Mouse (Mus musculus) T-cell, adult 2 months (primary cell): Measurements from ENCODE around the gene Zswim8.
A peak's percentile ranks its signal among the peaks of the same experiment; 100 is the strongest.

Source experiments
- DNase-seq: peaks from one replicate; pipeline ENCODE4 v3.0.0; 2022; ENCODE audit warnings: low spot score

The Zswim8 gene

GRCm38 (mm10) chr14:20733041-20733951 lies 25.9 kb downstream of the Zswim8 start:
- no peak for DNase-seq

- peak; percentile 78 for DNase-seq
Measured at GRCm38 (mm10) chr14:20733952-20734774, 26.8 kb downstream of the Zswim8 start, which contains the start of gene Ndst2. Gene Ndst2, minus strand, starts transcription at chr14:20734562.

DNA sequence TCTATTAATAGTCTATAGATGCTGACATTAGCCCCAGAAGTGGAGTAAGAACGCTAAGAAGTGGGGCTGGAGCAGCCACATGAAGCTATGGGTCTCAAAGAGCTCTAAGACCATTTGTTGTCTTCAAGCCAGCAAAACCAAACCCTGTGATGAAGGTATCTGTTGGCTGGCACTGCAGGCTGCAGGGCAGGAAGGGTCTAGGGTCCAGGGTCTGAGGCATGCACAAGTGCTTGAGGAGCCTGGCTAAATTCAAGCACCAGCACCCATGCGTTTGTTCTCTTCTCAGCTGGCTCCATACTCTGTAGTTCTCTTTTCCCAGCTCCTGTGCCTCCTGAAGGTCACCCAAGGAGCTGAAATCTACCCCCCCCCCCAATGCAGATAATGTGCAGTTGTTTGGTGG lies 27.7 kb downstream of the Zswim8 start:
- DNase-seq: no peak

- no peak for DNase-seq
Measured at GRCm38 (mm10) chr14:20735892-20736390, 28.6 kb downstream of the Zswim8 start.

DNA sequence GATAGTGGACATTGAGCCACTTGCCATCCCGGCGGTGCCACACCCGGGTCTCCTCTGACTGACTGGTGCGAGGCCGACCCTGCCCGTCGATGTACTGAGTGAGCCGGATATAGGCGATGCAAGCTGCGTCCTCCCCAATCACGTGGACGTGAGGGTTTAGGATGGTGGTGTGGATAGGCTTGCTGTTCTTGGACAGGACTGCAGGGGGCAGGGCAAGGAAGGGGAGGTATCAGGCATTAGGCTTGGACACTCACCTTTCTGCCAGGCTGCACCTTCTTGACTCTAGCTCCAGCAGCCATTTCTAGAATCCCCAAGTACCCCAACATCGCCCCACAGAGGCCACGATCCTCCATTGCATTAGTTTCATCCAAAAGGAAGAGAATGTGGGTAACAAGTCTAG lies 30.0 kb downstream of the Zswim8 start:
- DNase-seq: peak; percentile 22

DNA sequence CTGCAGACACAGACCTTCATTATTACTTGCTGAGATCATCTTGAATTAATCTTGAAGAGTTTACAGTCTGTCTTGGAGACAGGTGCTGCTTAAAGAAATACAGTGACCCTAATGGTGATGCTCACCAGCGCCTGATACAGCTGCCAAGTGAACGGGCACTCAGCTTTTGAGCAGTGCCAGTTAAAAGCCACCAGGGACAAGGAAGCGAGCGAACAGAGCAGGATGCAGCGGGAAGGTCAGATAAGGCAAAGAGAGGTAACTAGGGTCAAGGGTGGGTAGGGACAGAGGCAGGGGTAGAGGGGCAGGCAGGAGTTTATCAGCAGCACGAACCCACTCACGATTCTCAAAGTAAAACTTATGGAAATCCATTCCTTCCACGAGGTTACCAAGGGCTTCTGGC lies 31.2 kb downstream of the Zswim8 start:
- DNase-seq: no peak

GRCm38 (mm10) chr14:20741301-20741700 lies 33.9 kb downstream of the Zswim8 start:
- DNase-seq: no peak

- DNase-seq: no peak
Measured at GRCm38 (mm10) chr14:20743614-20744013, 36.3 kb downstream of the Zswim8 start.

- DNase-seq: no peak
Measured at GRCm38 (mm10) chr14:20746935-20747334, 39.6 kb downstream of the Zswim8 start.

- no peak for DNase-seq
Measured at GRCm38 (mm10) chr14:20748388-20748787, 41.0 kb downstream of the Zswim8 start.

DNA sequence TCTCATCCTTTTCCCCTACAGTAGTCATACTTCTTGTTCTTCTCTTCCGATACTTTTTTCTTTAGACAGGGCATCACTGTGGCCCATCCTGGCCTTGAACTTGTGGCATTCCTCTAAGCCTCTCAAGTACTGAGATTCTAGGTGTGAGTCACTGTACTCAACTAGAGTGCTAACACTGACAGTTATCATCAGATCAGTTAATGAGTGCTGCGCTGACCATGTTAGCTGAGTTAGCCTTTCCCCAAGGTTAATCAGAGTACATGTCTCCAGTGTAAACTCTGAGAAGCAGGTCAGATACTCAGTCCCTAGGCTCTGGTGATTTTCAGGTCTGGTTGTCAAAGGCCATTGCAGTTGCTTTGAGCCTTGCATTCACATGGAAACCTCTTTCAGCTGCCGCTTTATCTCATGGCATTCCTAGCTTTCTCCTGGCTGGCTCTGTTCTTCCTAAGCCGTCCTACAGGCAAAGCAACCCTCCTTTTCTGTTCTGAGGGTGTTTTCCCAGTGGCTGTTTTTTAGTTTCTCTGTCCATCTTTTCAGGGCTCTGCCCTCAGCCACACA lies 42.2 kb downstream of the Zswim8 start:
- DNase-seq: no peak

GRCm38 (mm10) chr14:20750503-20750902 lies 43.2 kb downstream of the Zswim8 start:
- no peak for DNase-seq

DNA sequence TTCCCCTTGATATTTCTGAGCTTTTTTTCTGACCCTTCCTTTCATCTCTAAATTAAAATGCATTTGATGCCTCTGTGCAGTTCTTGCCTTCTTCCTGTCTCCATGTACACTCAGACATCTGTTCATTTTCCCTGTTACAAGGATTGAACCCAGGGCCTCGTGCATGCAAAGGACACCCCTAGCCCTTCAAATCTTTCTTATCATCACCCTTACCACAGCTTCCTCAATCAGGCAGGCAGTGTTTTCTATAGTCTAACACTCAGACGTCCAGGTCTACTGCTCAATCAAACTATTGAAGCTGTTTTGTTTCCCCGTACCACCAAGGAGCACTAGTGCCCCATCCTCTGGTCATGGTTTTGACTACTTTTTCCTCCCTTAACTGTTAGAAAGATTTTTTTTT lies 46.4 kb downstream of the Zswim8 start:
- DNase-seq: no peak

DNA sequence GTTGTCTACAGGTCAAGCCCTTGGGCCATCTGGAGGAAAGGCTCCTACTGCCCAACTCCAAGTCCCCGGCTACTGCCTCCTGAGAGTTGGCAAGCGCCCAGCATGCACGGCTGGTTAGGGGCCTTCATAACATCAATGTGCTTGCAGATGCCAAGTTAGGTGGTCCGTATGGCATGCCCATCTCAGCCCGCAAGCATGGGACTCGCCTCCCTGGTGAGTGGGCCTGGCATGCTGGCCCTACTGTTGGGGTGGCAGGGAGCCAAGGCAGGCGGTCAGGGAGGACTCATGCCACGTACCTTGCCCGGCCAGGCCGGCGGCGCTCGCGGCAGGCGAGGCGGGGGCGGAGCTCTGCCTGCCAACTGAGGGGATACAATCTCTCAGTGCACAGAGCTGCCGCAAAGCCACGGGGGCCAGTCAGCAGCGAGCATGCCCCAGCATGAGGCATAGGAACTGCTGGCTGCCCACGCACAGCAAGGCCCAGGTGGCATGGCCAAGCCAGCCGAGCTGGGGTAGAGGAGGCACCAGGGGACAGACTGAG lies 50.1 kb downstream of the Zswim8 start:
- DNase-seq: no peak

DNA sequence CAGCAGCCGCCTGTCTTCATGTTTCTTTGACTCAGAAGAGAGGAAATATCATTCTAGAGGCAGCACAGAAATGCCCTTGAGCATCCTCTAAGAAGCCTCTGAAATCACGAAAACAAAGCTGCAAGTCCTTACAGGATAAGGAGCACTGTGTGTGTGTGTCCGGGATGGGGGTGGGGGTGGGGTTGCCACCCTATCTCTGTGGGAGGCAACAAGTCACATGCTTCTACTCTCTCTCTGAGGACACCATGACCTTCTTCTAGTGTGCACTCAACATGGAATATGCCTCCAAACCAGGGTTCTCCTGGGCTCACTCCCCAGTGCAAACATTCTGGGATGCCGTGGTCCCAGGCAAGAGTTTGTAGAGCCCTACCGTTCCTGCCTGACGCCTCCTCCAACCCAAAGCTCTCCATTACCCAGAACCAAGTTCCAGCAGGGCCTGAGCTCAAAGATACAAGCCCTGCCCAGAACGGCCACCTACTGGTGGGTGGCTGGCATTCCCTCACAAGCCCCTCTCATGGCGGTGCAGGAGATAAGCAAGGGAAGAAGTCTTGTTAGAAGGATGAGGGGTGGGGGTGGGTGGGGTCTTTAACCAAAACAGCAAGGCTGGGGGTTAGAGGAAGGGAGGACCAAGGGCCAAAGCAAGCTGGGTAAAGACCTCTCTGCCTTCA lies 51.5 kb downstream of the Zswim8 start:
- DNase-seq: no peak

- DNase-seq: no peak
Measured at GRCm38 (mm10) chr14:20764942-20765341, 57.6 kb downstream of the Zswim8 start.

DNA sequence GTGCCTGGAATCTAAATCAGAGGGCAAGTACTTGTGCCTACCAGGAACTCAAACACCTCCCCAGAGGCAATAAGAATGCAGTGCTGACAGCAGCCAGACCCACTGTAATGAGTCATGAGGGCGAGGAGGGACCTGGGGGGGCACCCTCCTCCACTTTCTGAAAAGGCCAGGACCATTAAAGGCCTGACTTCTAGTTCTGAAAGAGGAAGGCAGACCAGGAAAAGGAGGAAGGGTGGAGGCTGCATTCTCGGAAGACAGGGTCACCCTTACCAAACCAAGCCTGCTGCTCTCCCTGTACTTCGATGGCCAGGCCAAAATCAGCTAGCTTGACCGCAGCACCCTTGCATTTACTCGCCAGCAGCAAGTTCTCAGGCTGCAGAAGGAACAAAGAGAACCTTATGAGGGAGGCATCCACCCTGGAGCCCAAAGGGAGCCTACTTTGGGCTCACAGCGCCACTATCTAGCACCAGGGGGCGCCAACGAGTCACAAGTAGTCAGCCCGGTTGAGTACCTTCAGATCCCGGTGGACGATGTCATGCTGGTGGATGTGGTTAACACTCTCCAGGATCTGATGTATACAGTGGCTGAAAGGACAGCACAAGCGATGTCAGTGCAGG lies 58.4 kb downstream of the Zswim8 start:
- peak; percentile 81 for DNase-seq

DNA sequence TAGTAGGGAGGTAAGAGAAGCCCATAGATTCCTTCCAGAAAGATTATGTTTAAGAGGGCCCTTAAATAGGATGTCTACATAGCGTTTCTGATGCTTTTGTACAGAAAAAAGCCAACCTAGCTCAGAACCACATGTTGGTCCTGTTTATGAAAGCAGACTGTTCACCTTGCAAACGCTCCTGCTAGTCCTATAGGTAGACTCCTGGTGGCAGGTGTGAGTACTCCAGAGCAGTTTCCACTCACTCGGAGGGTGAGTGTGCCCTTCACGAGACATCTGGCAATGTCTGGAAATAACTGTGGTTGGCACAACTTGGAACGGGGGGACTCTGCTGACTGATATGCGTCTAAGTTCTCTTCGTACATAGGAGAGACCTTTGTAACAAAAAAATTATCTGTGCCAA lies 60.6 kb downstream of the Zswim8 start:
- no peak for DNase-seq

DNA sequence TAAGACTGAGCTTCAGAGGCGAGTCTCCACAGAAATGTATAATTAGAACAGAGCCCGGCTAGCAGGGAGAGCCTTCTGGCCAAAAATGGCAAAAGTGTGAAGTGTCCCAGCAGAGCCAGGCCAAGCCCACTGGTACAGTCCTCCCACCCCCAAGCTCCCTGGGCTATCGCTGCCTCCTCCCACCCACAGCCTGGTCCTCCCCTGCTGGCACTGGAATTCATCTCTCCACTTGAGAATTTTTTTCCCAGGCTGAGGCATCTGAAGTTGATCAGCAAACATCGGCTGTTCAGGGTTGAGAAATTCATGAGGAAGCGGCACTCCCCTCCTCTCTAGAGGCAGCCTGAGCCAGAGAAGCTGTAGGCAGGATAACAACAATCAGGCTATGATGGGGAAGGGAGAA lies 61.2 kb downstream of the Zswim8 start:
- DNase-seq: no peak

GRCm38 (mm10) chr14:20771941-20772340 lies 64.6 kb downstream of the Zswim8 start:
- DNase-seq: no peak

DNA sequence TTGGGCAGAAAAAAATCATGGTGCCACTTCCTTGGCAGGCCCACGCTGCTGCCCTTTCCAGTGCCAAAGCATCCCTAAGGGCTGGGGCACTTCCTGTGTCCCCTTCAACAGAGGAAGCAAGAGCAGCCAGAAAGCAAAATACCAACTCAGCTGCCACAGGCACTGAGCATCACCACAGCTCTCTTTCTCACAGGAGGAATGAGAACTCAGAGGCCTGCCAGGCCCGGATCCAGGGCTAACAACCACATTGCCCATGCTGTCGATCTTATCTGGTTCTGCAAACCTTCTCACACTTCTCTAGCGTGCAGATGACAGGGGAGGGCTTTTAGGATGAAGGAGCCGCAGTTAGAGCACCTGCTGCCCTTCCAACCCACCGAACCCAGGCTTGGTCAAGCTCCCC lies 65.5 kb downstream of the Zswim8 start:
- DNase-seq: no peak
